Mouse (Mus musculus): ENCODE data around the gene Rhbdl1.
"Not testable (repeated sequence)": the region's sequence is repeated elsewhere in the genome, so short reads cannot be mapped to it uniquely, and the experiment has no call there.

Gene Rhbdl1

GRCm38 (mm10) chr17:25872676-25873075, 35.6 kb upstream of the Rhbdl1 start:
- DNase-seq (ENCODE audit: low read depth, low spot score), result no peak

- not testable (repeated sequence) for DNase-seq (ENCODE audit: low read depth, low spot score)
Measured at GRCm38 (mm10) chr17:25871566-25871965, 34.5 kb upstream of the Rhbdl1 start.

GRCm38 (mm10) chr17:25869954-25870353, 32.9 kb upstream of the Rhbdl1 start:
- no peak for DNase-seq (ENCODE audit: low read depth, low spot score)

GRCm38 (mm10) chr17:25869498-25869897, 32.4 kb upstream of the Rhbdl1 start:
- DNase-seq (ENCODE audit: low read depth, low spot score), result no peak

GRCm38 (mm10) chr17:25868601-25869191, 31.6 kb upstream of the Rhbdl1 start, which contains the start of gene Mcrip2:
TSS of gene Mcrip2 (minus strand) at chr17:25868764.
- DNase-seq (ENCODE audit: low read depth, low spot score), result no peak

- DNase-seq (ENCODE audit: low read depth, low spot score), result no peak
Measured at GRCm38 (mm10) chr17:25867836-25868600, 30.9 kb upstream of the Rhbdl1 start.

- no peak for DNase-seq (ENCODE audit: low read depth, low spot score)
Measured at GRCm38 (mm10) chr17:25867509-25867835, 30.4 kb upstream of the Rhbdl1 start.

GRCm38 (mm10) chr17:25866172-25866571, 29.1 kb upstream of the Rhbdl1 start:
- DNase-seq (ENCODE audit: low read depth, low spot score), result no peak

GRCm38 (mm10) chr17:25865288-25865687, 28.2 kb upstream of the Rhbdl1 start:
- DNase-seq (ENCODE audit: low read depth, low spot score), result no peak

GRCm38 (mm10) chr17:25864311-25864710, 27.2 kb upstream of the Rhbdl1 start:
- no peak for DNase-seq (ENCODE audit: low read depth, low spot score)

- no peak for DNase-seq (ENCODE audit: low read depth, low spot score)
Measured at GRCm38 (mm10) chr17:25863681-25864080, 26.6 kb upstream of the Rhbdl1 start.

- DNase-seq (ENCODE audit: low read depth, low spot score), result no peak
Measured at GRCm38 (mm10) chr17:25861704-25862612, 24.9 kb upstream of the Rhbdl1 start.

- peak; percentile 83 for DNase-seq (ENCODE audit: low read depth, low spot score)
Measured at GRCm38 (mm10) chr17:25860832-25861703, 24.0 kb upstream of the Rhbdl1 start, which contains the start of gene Wdr90. TSS of gene Wdr90 (minus strand) at chr17:25861501.

- no peak for DNase-seq (ENCODE audit: low read depth, low spot score)
Measured at GRCm38 (mm10) chr17:25860229-25860628, 23.1 kb upstream of the Rhbdl1 start.

- DNase-seq (ENCODE audit: low read depth, low spot score), result peak; percentile 91
Measured at GRCm38 (mm10) chr17:25844396-25844901, 7.4 kb upstream of the Rhbdl1 start, which contains the start of gene Rhot2. TSS of gene Rhot2 (minus strand) at chr17:25844851.

- DNase-seq (ENCODE audit: low read depth, low spot score), result no peak
Measured at GRCm38 (mm10) chr17:25843636-25844395, 6.7 kb upstream of the Rhbdl1 start.

- DNase-seq (ENCODE audit: low read depth, low spot score), result no peak
Measured at GRCm38 (mm10) chr17:25843122-25843521, 6.0 kb upstream of the Rhbdl1 start.

GRCm38 (mm10) chr17:25842509-25842908, 5.4 kb upstream of the Rhbdl1 start:
- no peak for DNase-seq (ENCODE audit: low read depth, low spot score)

- no peak for DNase-seq (ENCODE audit: low read depth, low spot score)
Measured at GRCm38 (mm10) chr17:25841117-25841880, 4.2 kb upstream of the Rhbdl1 start, which contains the start of gene Gm20683. TSS of gene Gm20683 (minus strand) at chr17:25841763.

All from retina, postnatal 7 days (tissue).